Mouse (Mus musculus): ENCODE data around the gene Tmem132c.

DNA sequence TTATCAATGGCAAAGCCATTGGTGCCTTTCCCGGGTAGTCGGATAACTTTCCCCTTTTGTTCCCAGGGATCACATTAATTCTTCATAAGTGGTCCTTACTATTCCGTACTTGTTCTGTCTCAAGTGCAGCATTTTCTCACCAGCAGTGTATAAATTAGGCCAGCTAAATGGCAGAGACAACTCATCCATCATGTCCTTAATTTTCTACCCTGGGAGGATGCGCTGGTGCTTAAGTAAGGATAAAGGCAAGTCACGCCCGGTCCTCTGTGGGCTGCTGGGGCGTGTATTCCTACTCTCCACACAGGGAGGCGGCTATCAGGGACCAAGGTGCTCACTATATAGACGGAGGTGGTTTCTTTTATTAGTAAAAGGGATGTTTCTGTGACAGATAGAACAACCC lies 236.2 kb downstream of the Tmem132c start:
- TF ChIP-seq CTCF (IDR thresholded peaks at IDR 0.05; ENCODE audit: low read depth, low read length) (no peak), POLR2A (IDR thresholded peaks at IDR 0.05; ENCODE audit: extremely low read depth, insufficient read depth, low read length) (no peak)
